Mouse (Mus musculus) liver, embryonic 14.5 days (tissue): ENCODE data around the gene Rora.

ENCODE experiments used
- CTCF ChIP-seq: IDR thresholded peaks from 2 replicates; pipeline ENCODE4 v1.5.1; 2016; ENCODE audit warnings: antibody characterized with exemption, low read depth, control low read depth
- EP300 ChIP-seq: IDR thresholded peaks from 2 replicates; pipeline ENCODE4 v1.6.1; 2016; ENCODE audit warnings: antibody characterized with exemption, low read depth

GRCm38 (mm10) chr9:69301445-69301844 is 647.9 kb downstream of the Rora start:
- TF ChIP-seq CTCF: no peak
- no peak for TF ChIP-seq EP300
